Comparison of ENCODE assay signal across 25 mouse cellular contexts in the genomic region with DNA sequence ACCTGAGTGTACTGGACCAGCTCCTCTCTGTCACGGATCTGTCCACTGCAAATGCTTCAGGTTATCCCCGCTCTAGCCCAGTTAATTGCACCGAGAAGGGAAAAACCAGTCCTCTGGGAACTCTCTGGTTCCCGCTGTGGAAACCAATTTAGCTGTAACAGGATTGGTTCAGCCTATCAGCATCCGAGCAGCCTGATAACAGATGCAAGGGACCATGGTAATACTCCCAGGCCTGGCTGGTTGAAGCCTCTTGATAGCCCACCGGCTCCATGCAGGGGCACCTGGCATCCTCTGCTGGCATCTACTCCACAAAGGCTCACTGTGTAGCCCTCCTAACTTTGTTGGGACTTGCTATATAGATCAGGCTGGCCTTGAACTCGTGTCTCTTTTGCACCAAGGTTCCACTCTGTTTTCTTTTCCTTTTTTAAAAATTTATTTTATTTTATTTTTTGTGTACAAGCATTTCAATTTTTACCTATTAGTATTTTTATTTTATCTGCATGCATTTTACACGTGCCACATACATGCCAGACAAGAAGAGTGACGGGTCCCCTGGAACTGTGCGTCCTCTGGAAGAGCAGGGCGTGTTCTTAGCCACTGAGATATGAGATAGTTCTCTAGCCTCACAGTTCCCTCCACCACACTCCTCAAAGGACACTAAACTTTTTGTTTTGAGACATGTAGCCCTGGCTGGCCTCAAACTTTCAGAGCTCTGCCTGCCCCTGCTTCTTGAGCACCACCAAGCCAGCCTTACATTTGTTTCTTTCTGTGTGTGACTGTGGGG. TPM values are rescaled to one million over a fixed set of nuclear protein-coding genes. Genes with fewer than 3 reads are reported as not detected.
DNase-seq lines count a peak whose midpoint lies in the region; ATAC-seq and TF ChIP-seq lines count a peak whose summit lies in the region.
"Had no signal": no experiment of that assay in that cellular context is flagged by ENCODE, and none has a peak within 500 bp of the region (broad histone marks: within the 10 kb centered on the region; RNA-seq: fewer than 3 reads in every experiment).

No protein-coding gene starts in this region.

- H3K9ac ChIP-seq in midbrain, embryonic 11.5 days (ENCODE audit: low read length), result no peak overlapping the region
- H3K9ac ChIP-seq in MEL (ENCODE audit: control insufficient read depth, low read depth, low read length, poor library complexity, severe bottlenecking), result peak overlapping the region; percentile 4; the same call in 1 of the 2 replicates
- H3K9ac ChIP-seq in liver, embryonic 16.5 days (ENCODE audit: low read depth, low read length), result peak overlapping the region; percentile 45
- H3K9ac ChIP-seq: embryonic facial prominence, embryonic 15.5 days; forebrain, embryonic 12.5 days; hindbrain, embryonic 12.5 days; kidney, embryonic 15.5 days; lung, embryonic 15.5 days had no signal

- TF ChIP-seq RAD21 in MEL (IDR thresholded peaks at IDR 0.05; ENCODE audit: low read depth, low read length), result no peak

- WGBS in midbrain, embryonic 11.5 days, result 57% methylated on average over 11 of the region's 11 CpGs
- 68% methylated on average over 11 of the region's 11 CpGs for WGBS in midbrain, embryonic 10.5 days
- WGBS in liver, embryonic 16.5 days (ENCODE audit: insufficient replicate concordance), result 46% methylated on average over 11 of the region's 11 CpGs

- ATAC-seq in midbrain, embryonic 11.5 days (ENCODE audit: low FRiP score), result 0 out of 2 replicates have a peak, but pooled peaks have one; percentile 35
- peak; percentile 43 for ATAC-seq in liver, embryonic 16.5 days (ENCODE audit: low read depth)
- ATAC-seq in monocyte, adult 5-6 weeks (replicated peaks; ENCODE audit: insufficient number of reproducible peaks, low FRiP score, low TSS enrichment, poor library complexity, severe bottlenecking), result no peak
- ATAC-seq: CD4-positive, CD25-positive, alpha-beta regulatory T cell, adult 4 months; Patski had no signal

- H3K4me2 ChIP-seq in midbrain, embryonic 11.5 days, result no peak overlapping the region
- H3K4me2 ChIP-seq in liver, embryonic 16.5 days (ENCODE audit: low read depth, low read length), result peak overlapping the region; percentile 33
- H3K4me2 ChIP-seq: embryonic facial prominence, embryonic 15.5 days; forebrain, embryonic 12.5 days; hindbrain, embryonic 12.5 days; kidney, embryonic 15.5 days; lung, embryonic 15.5 days had no signal

- TF ChIP-seq EP300 in MEL (IDR thresholded peaks at IDR 0.05; ENCODE audit: low read depth in 1 of 2, low read length in 2 of 2), result no peak

- H3K9me3 ChIP-seq in midbrain, embryonic 11.5 days (ENCODE audit: control insufficient read depth, low read length), result no peaks in the 10 kb centered on the region
- no peaks in the 10 kb centered on the region for H3K9me3 ChIP-seq in midbrain, embryonic 10.5 days (replicated peaks)
- no peaks in the 10 kb centered on the region for H3K9me3 ChIP-seq in MEL (replicated peaks; ENCODE audit: insufficient read depth, low read length)
- H3K9me3 ChIP-seq in liver, embryonic 16.5 days (replicated peaks; ENCODE audit: control insufficient read depth, low read length), result no peaks in the 10 kb centered on the region
- H3K9me3 ChIP-seq: embryonic facial prominence, embryonic 15.5 days; forebrain, embryonic 12.5 days; hindbrain, embryonic 12.5 days; kidney, embryonic 15.5 days; lung, embryonic 15.5 days had no signal

- no peak for DNase-seq in midbrain, embryonic 11.5 days (ENCODE audit: low spot score, missing footprints)
- no peak for DNase-seq in midbrain, embryonic 10.5 days (ENCODE audit: low spot score)
- DNase-seq in MEL (ENCODE audit: low read depth, low spot score), result peak; percentile 59
- peak; percentile 60 for DNase-seq in liver
- no peak for DNase-seq in adipocyte (ENCODE audit: low spot score)
- DNase-seq: adrenal gland, adult 2 months; cerebellum, adult 9-10 months; gastrocnemius, postnatal 36 days; heart, adult 2 months; kidney, adult 11 months; kidney, postnatal 36 days; layer of hippocampus, adult 9-11 months; lung, postnatal 4 days; right cerebral cortex, adult 18-20 months; right cerebral cortex, postnatal 4 days had no signal

- H3K79me2 ChIP-seq in MEL (ENCODE audit: control insufficient read depth, insufficient read depth, low read length, poor library complexity), result no peaks in the 10 kb centered on the region

- no peak overlapping the region for H3K4me3 ChIP-seq in midbrain, embryonic 11.5 days (ENCODE audit: low read depth, low read length)
- no peak overlapping the region for H3K4me3 ChIP-seq in midbrain, embryonic 10.5 days
- no peak overlapping the region for H3K4me3 ChIP-seq in MEL (ENCODE audit: control insufficient read depth in 1 of 2, insufficient read depth in 1 of 2, low read depth in 2 of 2, low read length in 2 of 2)
- H3K4me3 ChIP-seq in liver, embryonic 16.5 days (ENCODE audit: low read depth, low read length), result no peak overlapping the region
- H3K4me3 ChIP-seq: embryonic facial prominence, embryonic 15.5 days; forebrain, embryonic 12.5 days; heart, adult 2 months; hindbrain, embryonic 12.5 days; kidney, embryonic 15.5 days; left cerebral cortex, adult 2 months; lung, embryonic 15.5 days had no signal

- no peak overlapping the region for H3K27ac ChIP-seq in midbrain, embryonic 11.5 days (ENCODE audit: low read depth, low read length)
- H3K27ac ChIP-seq in midbrain, embryonic 10.5 days (replicated peaks), result no peak overlapping the region
- H3K27ac ChIP-seq in MEL (ENCODE audit: control insufficient read depth, low read depth, low read length), result no peak overlapping the region; the same call in 1 of the 2 replicates
- peak overlapping the region; percentile 92 for H3K27ac ChIP-seq in liver, embryonic 16.5 days (ENCODE audit: low read length)
- H3K27ac ChIP-seq: embryonic facial prominence, embryonic 15.5 days; forebrain, embryonic 12.5 days; heart, adult 2 months; hindbrain, embryonic 12.5 days; kidney, embryonic 15.5 days; lung, embryonic 15.5 days had no signal

- no peak for TF ChIP-seq CTCF in MEL (IDR thresholded peaks at IDR 0.05 in 2 of 3, conservative IDR thresholded peaks at IDR 0.05 in 1 of 3; ENCODE audit: control insufficient read depth in 1 of 3, insufficient read depth in 1 of 3, low read depth in 2 of 3, low read length in 3 of 3, poor library complexity in 1 of 3, severe bottlenecking in 1 of 3)

- TF ChIP-seq POLR2A in MEL (IDR thresholded peaks at IDR 0.05; ENCODE audit: control insufficient read depth in 1 of 2, insufficient read depth in 1 of 2, low read depth in 1 of 2, low read length in 2 of 2, poor library complexity in 1 of 2), result no peak

- no peaks in the 10 kb centered on the region for H3K27me3 ChIP-seq in midbrain, embryonic 11.5 days (ENCODE audit: control insufficient read depth, insufficient read depth, low read length)
- no peaks in the 10 kb centered on the region for H3K27me3 ChIP-seq in midbrain, embryonic 10.5 days (ENCODE audit: low read depth, poor library complexity, severe bottlenecking)
- no peaks in the 10 kb centered on the region for H3K27me3 ChIP-seq in MEL (ENCODE audit: control insufficient read depth in 1 of 2, insufficient read depth in 2 of 2, low read length in 2 of 2)
- no peaks in the 10 kb centered on the region for H3K27me3 ChIP-seq in liver, embryonic 16.5 days (ENCODE audit: control insufficient read depth, insufficient read depth, low read depth, low read length)
- H3K27me3 ChIP-seq: embryonic facial prominence, embryonic 15.5 days; forebrain, embryonic 12.5 days; hindbrain, embryonic 12.5 days; kidney, embryonic 15.5 days; lung, embryonic 15.5 days; Patski had no signal

- no peaks in the 10 kb centered on the region for H3K4me1 ChIP-seq in midbrain, embryonic 11.5 days (ENCODE audit: control insufficient read depth, insufficient read depth, low read length)
- 0 out of 2 replicates have a peak, but pooled peaks cover 5% of the 10 kb centered on the region for H3K4me1 ChIP-seq in midbrain, embryonic 10.5 days
- H3K4me1 ChIP-seq in MEL (ENCODE audit: control insufficient read depth in 1 of 2, insufficient read depth in 2 of 2, low read length in 2 of 2), result peaks cover 4 to 21% of the 10 kb centered on the region in 2 experiments
- H3K4me1 ChIP-seq in liver, embryonic 16.5 days (ENCODE audit: control insufficient read depth, low read depth, low read length), result peaks cover 85% of the 10 kb centered on the region
- H3K4me1 ChIP-seq: embryonic facial prominence, embryonic 15.5 days; forebrain, embryonic 12.5 days; hindbrain, embryonic 12.5 days; kidney, embryonic 15.5 days; lung, embryonic 15.5 days had no signal

- no peaks in the 10 kb centered on the region for H3K36me3 ChIP-seq in midbrain, embryonic 11.5 days (ENCODE audit: control insufficient read depth, insufficient read depth, low read length)
- no peaks in the 10 kb centered on the region for H3K36me3 ChIP-seq in midbrain, embryonic 10.5 days
- no peaks in the 10 kb centered on the region; a peak in 1 of 4 replicates for H3K36me3 ChIP-seq in MEL (ENCODE audit: control insufficient read depth in 1 of 2, insufficient read depth in 2 of 2, low read length in 2 of 2)
- no peaks in the 10 kb centered on the region for H3K36me3 ChIP-seq in liver, embryonic 16.5 days (ENCODE audit: control insufficient read depth, insufficient read depth)
- H3K36me3 ChIP-seq: embryonic facial prominence, embryonic 15.5 days; forebrain, embryonic 12.5 days; hindbrain, embryonic 12.5 days; kidney, embryonic 15.5 days; lung, embryonic 15.5 days had no signal

TF ChIP-seq in MEL, 35 proteins besides CTCF, POLR2A, EP300 and RAD21 (continues in another document):
- no peak for TF ChIP-seq ELF1 (IDR thresholded peaks at IDR 0.05; ENCODE audit: low read depth, low read length)
- peak; percentile 39; the same call in 1 of the 2 replicates for TF ChIP-seq MXI1 (IDR thresholded peaks at IDR 0.05; ENCODE audit: low read depth, low read length)
- TF ChIP-seq ZNF384 (IDR thresholded peaks at IDR 0.05; ENCODE audit: low read depth, low read length), result no peak
- TF ChIP-seq SIN3A (IDR thresholded peaks at IDR 0.05; ENCODE audit: low read length), result peak; percentile 56; the same call in 1 of the 2 replicates
- TF ChIP-seq BHLHE40 (IDR thresholded peaks at IDR 0.05; ENCODE audit: borderline replicate concordance, low read depth, low read length), result peak; percentile 84; the same call in 1 of the 2 replicates
- no peak for TF ChIP-seq KAT2A (conservative IDR thresholded peaks at IDR 0.05; ENCODE audit: low read depth, low read length)
- peak; percentile 40; the same call in 1 of the 2 replicates for TF ChIP-seq MAX (IDR thresholded peaks at IDR 0.05; ENCODE audit: low read length)
- peak; percentile 27; the same call in 1 of the 2 replicates for TF ChIP-seq GATA1 (IDR thresholded peaks at IDR 0.05; ENCODE audit: low read depth, low read length)

RNA-seq across cellular contexts. Expression of a gene that starts 27.8 kb away (rescaled TPM):
- polyA plus RNA-seq in midbrain, embryonic 11.5 days (2014; fragmentation: Nextera tagmentation; extraction: Ambion mirVana), result 35.7 and 41.0 TPM in 2 replicates
- polyA plus RNA-seq in midbrain, embryonic 10.5 days (2016; fragmentation: Nextera tagmentation; extraction: Ambion mirVana), result 25.0 and 28.1 TPM in 2 replicates
- total RNA-seq in MEL (2012; rRNA removed), result 101 and 105 TPM in 2 replicates
- 100 to 1,000 TPM in 1 of 2 experiments, 10 to 100 TPM in 1; 94.2 to 425 TPM for polyA plus RNA-seq in MEL (2012; ENCODE audit: insufficient read depth in 1 of 2, insufficient read length in 2 of 2, low read depth in 1 of 2, low replicate concordance in 2 of 2, missing spikeins in 1 of 2)
- polyA plus RNA-seq in liver, embryonic 16.5 days (2015; fragmentation: Nextera tagmentation; extraction: Ambion mirVana), result 22.4 and 22.6 TPM in 2 replicates
- total RNA-seq in monocyte, adult 5-6 weeks (2017), result 178 to 270 TPM (median 178 TPM) in 3 replicates

Comparison
In these comparisons a context has a peak if more than half of its experiments do, and no peak if none do; other contexts are left out.
1. DNase-seq: peak in MEL (single experiment) and liver (single experiment); none in midbrain, embryonic 11.5 days (single experiment), midbrain, embryonic 10.5 days (single experiment) and adipocyte (single experiment).